Mouse (Mus musculus) intestine, postnatal 0 days (tissue): ENCODE data around the gene Pld2. TPM values are rescaled to one million over a fixed set of nuclear protein-coding genes. Genes with fewer than 3 reads are reported as not detected.
A peak's percentile ranks its signal among the peaks of the same experiment; 100 is the strongest.

Source experiments
- ATAC-seq: fragments of 200-750 bp; cut with Nextera tagmentation; 2 replicates; pipeline ENCODE4 v1.8.0; 2017; ENCODE audit warnings: mild to moderate bottlenecking, moderate TSS enrichment, moderate library complexity
- H3K27ac ChIP-seq: fragments of 300-500 bp; sonication (generic); 2 replicates; pipeline ENCODE4 v1.5.1; 2014; ENCODE audit warnings: mild to moderate bottlenecking, low read depth, low read length, moderate library complexity
- H3K27me3 ChIP-seq: fragments of 300-500 bp; sonication (generic); replicated peaks from 2 replicates; pipeline ENCODE4 v1.6.1; 2014; ENCODE audit warnings: low read length, mixed read lengths; ENCODE audit not compliant: control insufficient read depth, insufficient read depth
- H3K36me3 ChIP-seq: fragments of 300-500 bp; sonication (generic); 2 replicates; pipeline ENCODE4 v1.6.1; 2014; ENCODE audit warnings: mild to moderate bottlenecking, moderate library complexity; ENCODE audit not compliant: control insufficient read depth, insufficient read depth
- H3K4me1 ChIP-seq: fragments of 300-500 bp; sonication (generic); replicated peaks from 2 replicates; pipeline ENCODE4 v1.6.1; 2014; ENCODE audit warnings: antibody characterized with exemption, low read length, mixed read lengths; ENCODE audit not compliant: control insufficient read depth, insufficient read depth
- H3K4me2 ChIP-seq: fragments of 300-500 bp; sonication (generic); replicated peaks from 2 replicates; pipeline ENCODE4 v1.6.1; 2014; ENCODE audit warnings: low read depth, mild to moderate bottlenecking, moderate library complexity
- H3K4me3 ChIP-seq: fragments of 300-500 bp; sonication (generic); 2 replicates; pipeline ENCODE4 v1.5.1; 2014; ENCODE audit warnings: low read depth, low read length
- H3K9ac ChIP-seq: fragments of 300-500 bp; sonication (generic); 2 replicates; pipeline ENCODE4 v1.6.1; 2014; ENCODE audit warnings: mild to moderate bottlenecking, low read depth, low read length
- H3K9me3 ChIP-seq: fragments of 300-500 bp; sonication (generic); 2 replicates; pipeline ENCODE4 v1.6.1; 2016; ENCODE audit warnings: mixed run types; ENCODE audit not compliant: control insufficient read depth
- CTCF ChIP-seq: sonication (generic); IDR thresholded peaks from 2 replicates; pipeline ENCODE4 v1.5.1; 2016; ENCODE audit warnings: low read depth, mild to moderate bottlenecking, control low read depth, antibody characterized with exemption, moderate library complexity
- WGBS: fragments of 180-500 bp; shearing (Covaris S2); extraction: QIAGEN DNeasy Blood & Tissue Kit; methylation state at CpG from one replicate; pipeline ENCODE4 v1.1.7; 2014; 5-methylcytosine and 5-hydroxymethylcytosine counted together
- polyA plus RNA-seq: library from polyadenylated mRNA; unstranded; fragments of >200 nt; fragmentation: Nextera tagmentation; extraction: Ambion mirVana; gene quantifications from 2 replicates; pipeline ENCODE4 v1.2.1, GENCODE M21; 2015

Pld2 gene
- polyA plus RNA-seq, 1 experiment from 2014 or later, result 5.9 TPM

DNA sequence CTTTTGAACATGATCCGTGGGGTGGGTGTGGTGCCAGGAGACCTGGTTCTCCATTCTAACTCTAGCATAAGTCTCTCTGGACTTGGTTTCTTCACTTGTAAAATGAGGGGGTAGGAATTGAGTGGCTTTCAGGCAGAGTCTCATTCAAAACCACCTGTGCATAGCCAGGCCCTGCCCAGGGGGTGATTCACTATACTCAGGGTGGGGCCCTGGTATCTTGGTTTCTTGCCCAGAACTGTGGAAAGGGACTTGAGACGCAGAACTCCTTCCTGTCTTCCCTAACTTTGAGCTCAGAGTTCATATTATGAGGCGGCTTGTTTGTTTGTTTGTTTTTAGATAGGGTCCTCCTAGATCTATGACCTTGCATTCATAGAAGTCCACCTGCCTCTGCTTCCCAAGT is 37.3 kb downstream of the Pld2 start:
- H3K4me2 ChIP-seq, result no peak overlapping the region
- no peak for TF ChIP-seq CTCF
- H3K36me3 ChIP-seq, result no peaks in the 10 kb centered on the region
- H3K9me3 ChIP-seq, result no peaks in the 10 kb centered on the region
- peak; percentile 32; the same call in 1 of the 2 replicates for ATAC-seq
- H3K4me3 ChIP-seq, result no peak overlapping the region
- H3K27ac ChIP-seq, result no peak overlapping the region
- H3K4me1 ChIP-seq, result peaks cover 13% of the 10 kb centered on the region
- no peak overlapping the region for H3K9ac ChIP-seq
- H3K27me3 ChIP-seq, result no peaks in the 10 kb centered on the region
- 39% methylated on average over 3 of the region's 3 CpGs for WGBS

DNA sequence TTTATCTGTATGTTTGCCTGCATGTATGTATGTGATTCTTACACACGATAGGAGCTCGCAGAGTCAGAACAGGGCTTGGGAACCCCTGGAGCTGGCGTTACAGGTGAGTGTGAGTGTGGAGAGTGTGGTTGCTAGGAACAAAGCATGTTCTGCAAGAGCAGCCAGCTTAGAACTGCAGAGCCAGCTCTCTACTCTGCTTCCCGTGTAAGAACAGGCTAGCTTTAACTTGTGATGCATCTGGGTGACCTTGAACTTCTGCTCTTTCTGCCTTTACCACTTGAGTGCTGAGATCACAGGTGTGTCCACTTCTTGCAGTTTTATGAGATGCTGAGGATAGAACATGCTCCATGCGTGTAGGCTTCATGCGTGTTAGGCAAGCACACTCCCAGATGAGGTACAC is 39.1 kb downstream of the Pld2 start:
- peaks cover 13% of the 10 kb centered on the region for H3K4me1 ChIP-seq
- 79% methylated on average over 6 of the region's 6 CpGs for WGBS
- H3K4me2 ChIP-seq, result no peak overlapping the region
- H3K4me3 ChIP-seq, result no peak overlapping the region
- ATAC-seq, result no peak
- no peaks in the 10 kb centered on the region for H3K9me3 ChIP-seq
- H3K9ac ChIP-seq, result no peak overlapping the region
- H3K36me3 ChIP-seq, result no peaks in the 10 kb centered on the region
- TF ChIP-seq CTCF, result no peak
- H3K27ac ChIP-seq, result no peak overlapping the region
- H3K27me3 ChIP-seq, result no peaks in the 10 kb centered on the region

DNA sequence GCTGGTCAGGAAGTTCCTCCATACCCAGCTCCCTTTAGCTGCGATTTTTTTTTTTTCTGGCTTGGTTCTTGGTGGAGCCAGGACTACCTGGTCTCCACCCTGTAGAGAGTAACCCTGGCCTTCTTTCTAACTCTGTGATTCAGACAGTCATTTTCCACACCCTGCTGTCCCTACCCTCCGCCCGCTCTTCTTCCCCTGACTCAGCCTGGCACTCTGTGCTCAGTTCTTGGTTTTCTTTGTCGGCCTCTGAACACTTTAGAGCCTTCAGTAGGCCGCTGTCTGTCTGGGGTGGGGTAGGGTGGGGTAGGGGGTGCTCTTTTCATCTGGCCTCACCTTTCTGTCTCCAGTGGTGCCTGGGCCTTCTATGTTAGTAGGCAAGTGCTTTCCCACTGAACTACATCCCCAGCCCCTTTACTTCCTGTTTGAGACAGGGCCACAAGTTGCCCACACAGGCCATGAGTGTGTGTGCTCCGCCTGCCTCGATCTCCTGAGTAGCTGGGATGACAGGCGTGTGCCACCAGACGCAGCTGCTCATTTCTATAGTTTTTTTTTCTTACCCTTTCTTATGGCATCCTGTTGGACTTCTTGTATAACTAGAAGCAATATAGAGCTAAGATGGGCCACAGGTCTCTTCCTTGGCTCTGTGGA is 40.0 kb downstream of the Pld2 start:
- TF ChIP-seq CTCF, result no peak
- no peaks in the 10 kb centered on the region for H3K36me3 ChIP-seq
- no peak overlapping the region; the same call in 1 of the 2 replicates for H3K4me2 ChIP-seq
- H3K9me3 ChIP-seq, result no peaks in the 10 kb centered on the region
- no peak overlapping the region for H3K4me3 ChIP-seq
- H3K27me3 ChIP-seq, result no peaks in the 10 kb centered on the region
- H3K4me1 ChIP-seq, result peaks cover 13% of the 10 kb centered on the region
- H3K9ac ChIP-seq, result peak overlapping the region; percentile 31; the same call in 1 of the 2 replicates
- H3K27ac ChIP-seq, result peak overlapping the region; percentile 46; the same call in 1 of the 2 replicates
- 61% methylated on average over 9 of the region's 9 CpGs for WGBS
- no peak for ATAC-seq

DNA sequence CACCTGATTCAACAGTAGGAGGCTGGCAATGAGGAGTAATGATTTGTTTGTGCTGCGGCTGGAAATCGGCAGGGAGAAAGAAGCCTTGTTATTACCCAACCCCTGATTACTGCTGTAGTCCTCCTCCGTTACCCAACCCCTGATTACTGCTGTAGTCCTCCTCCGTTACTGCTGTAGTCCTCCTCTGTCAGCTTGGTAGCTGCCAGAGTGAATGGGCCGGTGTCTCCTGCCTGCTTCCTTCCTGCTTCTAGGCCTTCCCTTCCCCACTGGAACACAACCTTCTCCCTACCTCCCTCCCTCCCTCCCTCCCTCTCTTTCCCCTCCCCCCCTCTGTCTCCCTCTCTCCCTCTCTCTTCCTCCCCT is 40.5 kb downstream of the Pld2 start:
- Histone ChIP-seq H3K36me3 (no peaks in the 10 kb centered on the region), H3K4me3 (no peak overlapping the region), H3K9me3 (no peaks in the 10 kb centered on the region), H3K27me3 (no peaks in the 10 kb centered on the region), H3K27ac (peak overlapping the region; percentile 46; the same call in 1 of the 2 replicates), H3K4me2 (no peak overlapping the region; the same call in 1 of the 2 replicates), H3K9ac (no peak overlapping the region), H3K4me1 (peaks cover 15% of the 10 kb centered on the region)
- no peak for TF ChIP-seq CTCF
- 21% methylated on average over 5 of the region's 5 CpGs for WGBS
- no peak for ATAC-seq

DNA sequence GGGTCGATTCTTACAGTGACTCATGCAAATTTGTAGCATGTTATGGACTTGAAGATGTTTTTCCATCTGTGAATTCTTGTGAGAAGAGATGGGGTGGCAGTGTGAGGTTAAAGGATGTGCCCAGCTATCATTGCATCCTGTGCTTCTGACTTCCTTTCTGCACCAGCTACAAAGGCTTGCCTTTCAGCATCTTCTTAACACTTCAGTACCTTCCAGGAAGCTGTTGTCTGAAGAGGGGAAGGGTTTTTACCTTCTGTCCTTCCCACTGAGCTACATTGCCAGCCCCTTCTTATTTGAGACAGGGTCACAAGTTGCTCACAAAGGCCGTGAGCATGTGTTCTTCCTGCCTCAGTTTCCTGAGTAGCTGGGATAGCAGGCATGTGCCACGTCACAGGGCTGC is 41.1 kb downstream of the Pld2 start:
- Histone ChIP-seq H3K27me3 (no peaks in the 10 kb centered on the region), H3K4me2 (no peak overlapping the region), H3K36me3 (no peaks in the 10 kb centered on the region), H3K4me1 (peaks cover 17% of the 10 kb centered on the region), H3K4me3 (no peak overlapping the region), H3K9ac (no peak overlapping the region), H3K9me3 (no peaks in the 10 kb centered on the region), H3K27ac (no peak overlapping the region)
- no peak for ATAC-seq
- WGBS, result 80% methylated on average over 3 of the region's 3 CpGs
- no peak for TF ChIP-seq CTCF

DNA sequence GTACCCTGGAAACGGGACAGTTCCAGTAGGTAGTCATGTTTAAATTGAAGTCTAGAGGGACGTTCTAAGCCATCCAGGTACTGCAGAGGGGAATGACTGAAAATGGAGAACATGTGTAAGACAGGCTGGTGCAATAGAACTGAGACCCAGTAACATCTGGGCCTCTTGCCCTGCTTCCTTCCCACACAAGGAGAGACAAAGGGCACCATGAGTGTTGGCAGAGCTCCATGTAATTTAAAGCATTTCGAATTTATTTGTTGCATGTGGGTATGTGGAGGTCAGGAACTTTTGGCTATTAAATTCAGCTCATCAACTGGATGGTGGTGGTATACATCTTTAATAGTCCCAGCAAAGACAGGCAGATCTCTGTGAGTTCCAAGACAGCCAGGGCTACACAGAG is 42.3 kb downstream of the Pld2 start:
- no peak for TF ChIP-seq CTCF

More for the DNA sequence above, 42.3 kb downstream of the Pld2 start:
- Histone ChIP-seq H3K36me3 (no peaks in the 10 kb centered on the region), H3K9ac (no peak overlapping the region), H3K27ac (0 out of 2 replicates have a peak overlapping the region, but pooled peaks have one; percentile 2), H3K4me2 (no peak overlapping the region), H3K4me3 (no peak overlapping the region), H3K27me3 (no peaks in the 10 kb centered on the region), H3K9me3 (no peaks in the 10 kb centered on the region), H3K4me1 (peaks cover 20% of the 10 kb centered on the region)
- ATAC-seq, result no peak
- 57% methylated on average over 3 of the region's 3 CpGs for WGBS
